Mouse (Mus musculus) kidney, adult 8-10 months (tissue): ENCODE measurements at regions not wholly inside any gene's neighbourhood (a gene's known extent, or its start where the extent isn't known, plus 50 kb on each side); places are given as distances from the start of the nearest gene placed in this dataset.

ENCODE experiments used
- DNase-seq, 2 experiments: peaks; one replicate each; pipeline ENCODE4 v3.0.0; 2022

- no peak for DNase-seq
These were observed 362.4 kb upstream of the Prickle1 start for GRCm38 (mm10) chr15:93958086-93958485.

GRCm38 (mm10) chr15:93956801-93957200 lies 361.1 kb upstream of the Prickle1 start:
- no peak for DNase-seq

- no peak for DNase-seq
These were observed 357.9 kb upstream of the Prickle1 start for GRCm38 (mm10) chr15:93953548-93953947.

GRCm38 (mm10) chr15:93950441-93950840 lies 354.8 kb upstream of the Prickle1 start:
- DNase-seq, result no peak

- DNase-seq, result no peak
These were observed 353.2 kb upstream of the Prickle1 start for GRCm38 (mm10) chr15:93948902-93949301.

- DNase-seq, result no peak
These were observed 347.9 kb upstream of the Prickle1 start for GRCm38 (mm10) chr15:93943545-93943944.

- no peak for DNase-seq
These were observed 337.3 kb upstream of the Prickle1 start for GRCm38 (mm10) chr15:93932971-93933496.

- no peak for DNase-seq
These were observed 331.2 kb upstream of the Prickle1 start for GRCm38 (mm10) chr15:93926842-93927241.

- no peak for DNase-seq
These were observed 330.6 kb upstream of the Prickle1 start for GRCm38 (mm10) chr15:93926262-93926661.

GRCm38 (mm10) chr15:93921457-93922234 lies 326.0 kb upstream of the Prickle1 start:
- DNase-seq, result no peak

- no peak for DNase-seq
These were observed 325.3 kb upstream of the Prickle1 start for GRCm38 (mm10) chr15:93920996-93921395.

- DNase-seq, result no peak
These were observed 323.9 kb upstream of the Prickle1 start for GRCm38 (mm10) chr15:93919577-93919976.

- no peak for DNase-seq
These were observed 321.2 kb upstream of the Prickle1 start for GRCm38 (mm10) chr15:93916856-93917255.

GRCm38 (mm10) chr15:93913462-93913861 lies 317.8 kb upstream of the Prickle1 start:
- DNase-seq, result no peak

- DNase-seq, result no peak
These were observed 317.4 kb upstream of the Prickle1 start for GRCm38 (mm10) chr15:93913041-93913440.

- no peak for DNase-seq
These were observed 315.3 kb upstream of the Prickle1 start for GRCm38 (mm10) chr15:93910981-93911431.

GRCm38 (mm10) chr15:93910158-93910557 lies 314.5 kb upstream of the Prickle1 start:
- no peak for DNase-seq

- no peak for DNase-seq
These were observed 308.2 kb upstream of the Prickle1 start for GRCm38 (mm10) chr15:93903671-93904603.

GRCm38 (mm10) chr15:93882826-93883225 lies 287.1 kb upstream of the Prickle1 start:
- no peak for DNase-seq

- DNase-seq, result no peak
These were observed 285.6 kb upstream of the Prickle1 start for GRCm38 (mm10) chr15:93881276-93881675.

GRCm38 (mm10) chr15:93880302-93880701 lies 284.6 kb upstream of the Prickle1 start:
- no peak for DNase-seq

GRCm38 (mm10) chr15:93879006-93879405 lies 283.3 kb upstream of the Prickle1 start:
- DNase-seq, result no peak

GRCm38 (mm10) chr15:93876335-93876734 lies 280.6 kb upstream of the Prickle1 start:
- no peak for DNase-seq
